Mouse (Mus musculus) midbrain, embryonic 14.5 days (tissue): ENCODE measurements at regions not wholly inside any gene's neighbourhood (a gene's known extent, or its start where the extent isn't known, plus 50 kb on each side); places are given as distances from the start of the nearest gene placed in this dataset.

Source experiments
- ATAC-seq: fragments of 200-750 bp; cut with Nextera tagmentation; 2 replicates; pipeline ENCODE4 v1.8.0; 2017; ENCODE audit warnings: moderate number of reproducible peaks, moderate library complexity; ENCODE audit not compliant: low FRiP score, low TSS enrichment
- DNase-seq: peaks from one replicate; pipeline ENCODE4 v3.0.0-alpha.2; 2015
- H3K27ac ChIP-seq: fragments of 300-500 bp; sonication (generic); replicated peaks from 2 replicates; pipeline ENCODE4 v1.5.1; 2014; ENCODE audit warnings: mild to moderate bottlenecking, low read depth, low read length, moderate library complexity
- H3K27me3 ChIP-seq: fragments of 300-500 bp; sonication (generic); 2 replicates; pipeline ENCODE4 v1.6.1; 2014; ENCODE audit warnings: low read length, control low read depth, mixed read lengths; ENCODE audit not compliant: control insufficient read depth, insufficient read depth
- H3K36me3 ChIP-seq: fragments of 300-500 bp; sonication (generic); 2 replicates; pipeline ENCODE4 v1.6.1; 2014; ENCODE audit warnings: low read length, control low read depth; ENCODE audit not compliant: control insufficient read depth, insufficient read depth
- H3K4me1 ChIP-seq: fragments of 300-500 bp; sonication (generic); 2 replicates; pipeline ENCODE4 v1.6.1; 2014; ENCODE audit warnings: mild to moderate bottlenecking, antibody characterized with exemption, low read length, control low read depth; ENCODE audit not compliant: control insufficient read depth, insufficient read depth
- H3K4me2 ChIP-seq: fragments of 300-500 bp; sonication (generic); 2 replicates; pipeline ENCODE4 v1.6.1; 2014; ENCODE audit warnings: mild to moderate bottlenecking, low read length, moderate library complexity
- H3K4me3 ChIP-seq: fragments of 300-500 bp; sonication (generic); replicated peaks from 2 replicates; pipeline ENCODE4 v1.5.1; 2014; ENCODE audit warnings: low read depth, low read length
- H3K9ac ChIP-seq: fragments of 300-500 bp; sonication (generic); replicated peaks from 2 replicates; pipeline ENCODE4 v1.6.1; 2014; ENCODE audit warnings: mild to moderate bottlenecking, low read length, moderate library complexity
- H3K9me3 ChIP-seq: fragments of 300-500 bp; sonication (generic); 2 replicates; pipeline ENCODE4 v1.6.1; 2016; ENCODE audit warnings: low read length, control low read depth, mixed read lengths; ENCODE audit not compliant: control insufficient read depth
- WGBS: fragments of 180-500 bp; shearing (Covaris S2); extraction: QIAGEN DNeasy Blood & Tissue Kit; methylation state at CpG from one replicate; pipeline ENCODE4 v1.1.7; 2014; 5-methylcytosine and 5-hydroxymethylcytosine counted together

- no peak overlapping the region for H3K9ac ChIP-seq
- WGBS: 72% methylated on average over 6 of the region's 6 CpGs
- DNase-seq: no peak
- no peak overlapping the region for H3K27ac ChIP-seq
- ATAC-seq: no peak
- H3K27me3 ChIP-seq: no peaks in the 10 kb centered on the region
- H3K36me3 ChIP-seq: no peaks in the 10 kb centered on the region
- H3K4me3 ChIP-seq: no peak overlapping the region
- H3K4me1 ChIP-seq: no peaks in the 10 kb centered on the region
- no peak overlapping the region for H3K4me2 ChIP-seq
- H3K9me3 ChIP-seq: no peaks in the 10 kb centered on the region
Measured at GRCm38 (mm10) chr17:64950802-64951624, 115.1 kb upstream of the 4930583I09Rik start.

- Histone ChIP-seq H3K9me3 (no peaks in the 10 kb centered on the region), H3K4me2 (no peak overlapping the region), H3K27me3 (no peaks in the 10 kb centered on the region), H3K36me3 (no peaks in the 10 kb centered on the region), H3K4me1 (no peaks in the 10 kb centered on the region), H3K27ac (no peak overlapping the region), H3K9ac (no peak overlapping the region), H3K4me3 (no peak overlapping the region)
- 85% methylated on average over 2 of the region's 2 CpGs for WGBS
- DNase-seq: no peak
- ATAC-seq: no peak
Measured at GRCm38 (mm10) chr17:64943213-64943612, 107.3 kb upstream of the 4930583I09Rik start.

- Histone ChIP-seq H3K27me3 (no peaks in the 10 kb centered on the region), H3K9ac (no peak overlapping the region), H3K4me3 (no peak overlapping the region), H3K36me3 (no peaks in the 10 kb centered on the region), H3K27ac (no peak overlapping the region), H3K4me1 (peaks cover 4% of the 10 kb centered on the region; the same call in 1 of the 2 replicates), H3K9me3 (no peaks in the 10 kb centered on the region), H3K4me2 (no peak overlapping the region)
- ATAC-seq: no peak
- WGBS: 95% methylated on average over 6 of the region's 6 CpGs
- DNase-seq: no peak
Measured at GRCm38 (mm10) chr17:64941555-64941954, 105.7 kb upstream of the 4930583I09Rik start.

GRCm38 (mm10) chr17:64935683-64936082, 99.8 kb upstream of the 4930583I09Rik start:
- Histone ChIP-seq H3K9me3 (no peaks in the 10 kb centered on the region), H3K4me1 (peaks cover 4% of the 10 kb centered on the region; the same call in 1 of the 2 replicates), H3K27ac (no peak overlapping the region), H3K27me3 (no peaks in the 10 kb centered on the region), H3K4me3 (no peak overlapping the region), H3K4me2 (no peak overlapping the region), H3K9ac (no peak overlapping the region), H3K36me3 (no peaks in the 10 kb centered on the region)
- 90% methylated on average over 4 of the region's 4 CpGs for WGBS
- DNase-seq (no peak), ATAC-seq (no peak)

GRCm38 (mm10) chr17:64934411-64934810, 98.5 kb upstream of the 4930583I09Rik start:
- Histone ChIP-seq H3K27ac (no peak overlapping the region), H3K4me2 (no peak overlapping the region), H3K36me3 (no peaks in the 10 kb centered on the region), H3K4me3 (no peak overlapping the region), H3K27me3 (no peaks in the 10 kb centered on the region), H3K9ac (no peak overlapping the region), H3K4me1 (peaks cover 4% of the 10 kb centered on the region; the same call in 1 of the 2 replicates), H3K9me3 (no peaks in the 10 kb centered on the region)
- DNase-seq (no peak), ATAC-seq (no peak)
- WGBS: 77% methylated on average over 1 of the region's 1 CpGs

- H3K4me1 ChIP-seq: no peaks in the 10 kb centered on the region
- ATAC-seq (no peak), DNase-seq (no peak)
- H3K27ac ChIP-seq: no peak overlapping the region
- H3K36me3 ChIP-seq: no peaks in the 10 kb centered on the region
- 46% methylated on average over 7 of the region's 7 CpGs for WGBS
- no peak overlapping the region for H3K9ac ChIP-seq
- no peaks in the 10 kb centered on the region for H3K27me3 ChIP-seq
- no peak overlapping the region for H3K4me3 ChIP-seq
- no peaks in the 10 kb centered on the region for H3K9me3 ChIP-seq
- H3K4me2 ChIP-seq: no peak overlapping the region
Measured at GRCm38 (mm10) chr17:64930816-64931428, 95.1 kb upstream of the 4930583I09Rik start.

- WGBS: 86% methylated on average over 5 of the region's 5 CpGs
Measured at GRCm38 (mm10) chr17:64923762-64924161, 87.9 kb upstream of the 4930583I09Rik start.

GRCm38 (mm10) chr17:64922235-64922634, 86.4 kb upstream of the 4930583I09Rik start:
- Histone ChIP-seq H3K27me3 (no peaks in the 10 kb centered on the region), H3K36me3 (no peaks in the 10 kb centered on the region), H3K4me3 (no peak overlapping the region), H3K9me3 (no peaks in the 10 kb centered on the region), H3K9ac (no peak overlapping the region), H3K4me1 (no peaks in the 10 kb centered on the region), H3K4me2 (no peak overlapping the region), H3K27ac (no peak overlapping the region)
- 86% methylated on average over 4 of the region's 4 CpGs for WGBS
- ATAC-seq: no peak
- no peak for DNase-seq

More at GRCm38 (mm10) chr17:64923762-64924161, 87.9 kb upstream of the 4930583I09Rik start:
- DNase-seq (no peak), ATAC-seq (no peak)
- Histone ChIP-seq H3K36me3 (no peaks in the 10 kb centered on the region), H3K4me3 (no peak overlapping the region), H3K27me3 (no peaks in the 10 kb centered on the region), H3K9ac (no peak overlapping the region), H3K4me2 (no peak overlapping the region), H3K9me3 (no peaks in the 10 kb centered on the region), H3K4me1 (no peaks in the 10 kb centered on the region), H3K27ac (no peak overlapping the region)

- ATAC-seq: no peak
- WGBS: 86% methylated on average over 2 of the region's 2 CpGs
- Histone ChIP-seq H3K27ac (no peak overlapping the region), H3K4me3 (no peak overlapping the region), H3K4me2 (no peak overlapping the region), H3K9me3 (no peaks in the 10 kb centered on the region), H3K9ac (no peak overlapping the region), H3K4me1 (peaks cover 6% of the 10 kb centered on the region; the same call in 1 of the 2 replicates), H3K27me3 (no peaks in the 10 kb centered on the region), H3K36me3 (no peaks in the 10 kb centered on the region)
- no peak for DNase-seq
Measured at GRCm38 (mm10) chr17:64920236-64920635, 84.4 kb upstream of the 4930583I09Rik start.
